ENCODE assay signal across 8 mouse cellular contexts in the genomic region with DNA sequence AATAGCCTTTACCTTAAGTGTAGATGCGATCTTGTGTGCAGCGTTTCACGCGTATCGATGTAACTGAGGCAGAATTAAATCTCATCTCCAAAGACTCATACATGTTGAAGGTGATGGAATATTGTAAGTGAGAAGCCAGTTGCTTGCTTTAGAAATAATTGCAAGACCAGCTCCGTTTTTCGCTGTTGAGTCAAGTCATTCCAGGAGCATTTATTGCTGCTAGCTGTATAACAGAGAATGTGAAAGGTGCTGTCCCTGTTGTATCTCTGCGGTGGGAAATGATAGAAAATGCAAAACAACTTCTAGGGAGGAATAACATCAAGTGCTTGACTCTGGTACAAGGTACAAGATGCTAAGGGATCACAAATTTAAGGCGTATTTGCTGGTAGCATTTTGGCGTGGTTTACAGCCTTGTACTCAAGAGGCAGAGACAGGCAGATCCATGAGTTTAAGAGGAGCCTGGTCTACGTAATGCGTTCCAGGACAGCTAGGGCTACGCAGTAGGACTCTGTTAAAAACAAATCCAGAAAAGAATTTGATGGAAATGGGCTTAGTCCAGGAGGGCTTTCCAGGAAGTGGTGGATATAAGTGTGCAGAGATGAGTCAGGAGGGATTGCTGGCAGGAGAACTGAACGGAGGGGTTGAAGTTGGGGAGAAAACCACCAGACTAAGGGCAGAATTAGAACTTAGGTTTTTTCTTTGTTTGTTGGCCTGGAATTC. TPM values are rescaled to one million over a fixed set of nuclear protein-coding genes. Genes with fewer than 3 reads are reported as not detected.
DNase-seq lines count a peak whose midpoint lies in the region; ATAC-seq and TF ChIP-seq lines count a peak whose summit lies in the region.

No protein-coding gene starts in this region.

- H3K4me3 ChIP-seq in kidney, embryonic 15.5 days (replicated peaks) = peak overlapping the region; percentile 94
- H3K4me3 ChIP-seq in hindbrain, embryonic 14.5 days (replicated peaks; ENCODE audit: low read length) = peak overlapping the region; percentile 72
- peak overlapping the region; percentile 68 for H3K4me3 ChIP-seq in midbrain, embryonic 15.5 days

- peak overlapping the region; percentile 84 for H3K4me2 ChIP-seq in kidney, embryonic 15.5 days
- H3K4me2 ChIP-seq in hindbrain, embryonic 14.5 days (replicated peaks) = peak overlapping the region; percentile 85
- H3K4me2 ChIP-seq in midbrain, embryonic 15.5 days = peak overlapping the region; percentile 86

- H3K4me1 ChIP-seq in kidney, embryonic 15.5 days = peaks cover 39% of the 10 kb centered on the region
- H3K4me1 ChIP-seq in hindbrain, embryonic 14.5 days (replicated peaks; ENCODE audit: control insufficient read depth, insufficient read depth, low read length) = peaks cover 17% of the 10 kb centered on the region
- H3K4me1 ChIP-seq in midbrain, embryonic 15.5 days = peaks cover 27% of the 10 kb centered on the region

- DNase-seq in kidney, postnatal 4 days = no peak
- DNase-seq in Patski (ENCODE audit: low read depth, low spot score) = peak; percentile 22
- DNase-seq in hindbrain, embryonic 14.5 days (ENCODE audit: low spot score) = no peak
- DNase-seq in cerebellum, postnatal 14 days = no peak
- DNase-seq in left cerebral cortex, adult 8-10 months (ENCODE audit: low spot score in 2 of 2) = no peak
- DNase-seq in adrenal gland, postnatal 10 days = no peak

- H3K9ac ChIP-seq in kidney, embryonic 15.5 days = peak overlapping the region; percentile 96
- peak overlapping the region; percentile 81 for H3K9ac ChIP-seq in hindbrain, embryonic 14.5 days
- H3K9ac ChIP-seq in midbrain, embryonic 15.5 days = peak overlapping the region; percentile 71; the same call in 1 of the 2 replicates

- H3K27me3 ChIP-seq in kidney, embryonic 15.5 days = no peaks in the 10 kb centered on the region
- H3K27me3 ChIP-seq in Patski = no peaks in the 10 kb centered on the region
- 0 out of 2 replicates have a peak, but pooled peaks cover 7% of the 10 kb centered on the region for H3K27me3 ChIP-seq in hindbrain, embryonic 14.5 days (ENCODE audit: control insufficient read depth, insufficient read depth, low read length)
- 0 out of 2 replicates have a peak, but pooled peaks cover 4% of the 10 kb centered on the region for H3K27me3 ChIP-seq in midbrain, embryonic 15.5 days (replicated peaks)

- CTCF ChIA-PET in Patski (lab: Charles Lee) = interaction anchor here (0.5 to 1.4 kb wide), 3 partner anchors 14 to 534 kb away, joined by 3 to 5 read pairs (median 5); no protein-coding TSS in a partner anchor

- peak overlapping the region; percentile 94 for H3K27ac ChIP-seq in kidney, embryonic 15.5 days
- 0 out of 2 replicates have a peak overlapping the region, but pooled peaks have one; percentile 88 for H3K27ac ChIP-seq in hindbrain, embryonic 14.5 days
- H3K27ac ChIP-seq in midbrain, embryonic 15.5 days = no peak overlapping the region

- no peak for ATAC-seq in kidney, embryonic 15.5 days (replicated peaks; ENCODE audit: low FRiP score)
- no peak for ATAC-seq in Patski
- ATAC-seq in hindbrain, embryonic 14.5 days (ENCODE audit: low FRiP score) = no peak
- no peak for ATAC-seq in midbrain, embryonic 15.5 days (replicated peaks)

- POLR2A ChIA-PET in Patski (lab: Charles Lee) = interaction anchor here (0.5 kb wide), 1 partner anchor 1083 kb away, joined by 3 read pairs; no protein-coding TSS in a partner anchor

- 21% methylated on average over 14 of the region's 14 CpGs for WGBS in kidney, embryonic 15.5 days
- WGBS in hindbrain, embryonic 14.5 days = 34% methylated on average over 14 of the region's 14 CpGs
- WGBS in midbrain, embryonic 15.5 days = 40% methylated on average over 14 of the region's 14 CpGs

- no peaks in the 10 kb centered on the region for H3K9me3 ChIP-seq in kidney, embryonic 15.5 days (replicated peaks)
- H3K9me3 ChIP-seq in hindbrain, embryonic 14.5 days (ENCODE audit: control insufficient read depth, low read length) = no peaks in the 10 kb centered on the region
- H3K9me3 ChIP-seq in midbrain, embryonic 15.5 days = no peaks in the 10 kb centered on the region

- H3K36me3 ChIP-seq in kidney, embryonic 15.5 days = no peaks in the 10 kb centered on the region
- no peaks in the 10 kb centered on the region for H3K36me3 ChIP-seq in hindbrain, embryonic 14.5 days (replicated peaks; ENCODE audit: control insufficient read depth, insufficient read depth)
- no peaks in the 10 kb centered on the region for H3K36me3 ChIP-seq in midbrain, embryonic 15.5 days (replicated peaks)

- TF ChIP-seq CTCF in Patski (IDR thresholded peaks at IDR 0.05) = no peak

- in situ Hi-C loops in Patski (cut with MboI; ENCODE audit: low pct_unique_long_range_greater_than_20kb) = no loop called here

RNA-seq across cellular contexts. Expression of a gene that starts 1.7 kb away (rescaled TPM):
- polyA plus RNA-seq in kidney, embryonic 15.5 days (2015; fragmentation: Nextera tagmentation; extraction: Ambion mirVana) = 15.6 and 16.4 TPM in 2 replicates
- 33.4 TPM for polyA plus RNA-seq in Patski (2021)
- polyA plus RNA-seq in hindbrain, embryonic 14.5 days (2014; fragmentation: Nextera tagmentation; extraction: Ambion mirVana) = 6.3 and 7.3 TPM in 2 replicates
- 5.2 and 5.8 TPM in 2 replicates for polyA plus RNA-seq in midbrain, embryonic 15.5 days (2015; fragmentation: Nextera tagmentation; extraction: Ambion mirVana)
- total RNA-seq in left cerebral cortex, adult 8-10 months (2022) = 10 to 100 TPM; 17.4 to 18.9 (median 18.9) TPM
- 10 to 100 TPM; 23.5 to 30.0 TPM for total RNA-seq in adrenal gland, postnatal 10 days (2021)

RNA-seq across cellular contexts. Expression of a gene that starts 43.8 kb away (rescaled TPM):
- polyA plus RNA-seq in kidney, embryonic 15.5 days (2015; fragmentation: Nextera tagmentation; extraction: Ambion mirVana) = 85.8 and 86.4 TPM in 2 replicates
- polyA plus RNA-seq in Patski (2021) = 47.0 TPM
- 39.6 and 46.6 TPM in 2 replicates for polyA plus RNA-seq in hindbrain, embryonic 14.5 days (2014; fragmentation: Nextera tagmentation; extraction: Ambion mirVana)
- 42.6 and 44.6 TPM in 2 replicates for polyA plus RNA-seq in midbrain, embryonic 15.5 days (2015; fragmentation: Nextera tagmentation; extraction: Ambion mirVana)
- total RNA-seq in left cerebral cortex, adult 8-10 months (2022) = 10 to 100 TPM; 31.8 to 37.7 (median 33.7) TPM
- 10 to 100 TPM; 36.2 to 40.8 TPM for total RNA-seq in adrenal gland, postnatal 10 days (2021)
